Mouse (Mus musculus): ENCODE data around the gene Gdap1l1.

DNA sequence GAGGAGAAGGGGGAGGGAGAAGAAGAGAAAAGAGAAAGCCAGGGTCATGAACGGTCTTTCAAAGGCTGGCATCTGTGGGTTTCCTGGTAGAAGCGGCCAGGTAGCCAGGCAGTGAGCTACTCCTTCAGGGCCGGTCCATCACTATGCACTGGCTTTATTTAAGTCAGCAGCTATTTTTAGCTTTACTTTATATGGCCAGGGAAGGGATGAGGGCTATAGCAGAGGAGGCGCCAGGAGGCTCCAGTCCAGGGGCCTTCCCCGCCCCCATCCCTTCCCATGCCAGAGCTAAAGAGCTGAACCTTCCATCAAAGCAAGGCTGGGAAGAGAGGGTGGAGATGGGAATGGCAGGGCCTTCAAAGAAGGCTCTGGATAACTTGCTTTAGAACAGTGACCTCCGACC, 45.8 kb upstream of the Gdap1l1 start:
- TF ChIP-seq CTCF (IDR thresholded peaks at IDR 0.05; ENCODE audit: extremely low read depth, insufficient read depth, low read length) (no peak), POLR2A (IDR thresholded peaks at IDR 0.05; ENCODE audit: extremely low read depth, insufficient read depth, low read length) (no peak)

All from cortical plate, adult 2 months (tissue).